Mouse (Mus musculus): ENCODE measurements around the gene Gm6793.
A peak's percentile ranks its signal among the peaks of the same experiment; 100 is the strongest.

DNA sequence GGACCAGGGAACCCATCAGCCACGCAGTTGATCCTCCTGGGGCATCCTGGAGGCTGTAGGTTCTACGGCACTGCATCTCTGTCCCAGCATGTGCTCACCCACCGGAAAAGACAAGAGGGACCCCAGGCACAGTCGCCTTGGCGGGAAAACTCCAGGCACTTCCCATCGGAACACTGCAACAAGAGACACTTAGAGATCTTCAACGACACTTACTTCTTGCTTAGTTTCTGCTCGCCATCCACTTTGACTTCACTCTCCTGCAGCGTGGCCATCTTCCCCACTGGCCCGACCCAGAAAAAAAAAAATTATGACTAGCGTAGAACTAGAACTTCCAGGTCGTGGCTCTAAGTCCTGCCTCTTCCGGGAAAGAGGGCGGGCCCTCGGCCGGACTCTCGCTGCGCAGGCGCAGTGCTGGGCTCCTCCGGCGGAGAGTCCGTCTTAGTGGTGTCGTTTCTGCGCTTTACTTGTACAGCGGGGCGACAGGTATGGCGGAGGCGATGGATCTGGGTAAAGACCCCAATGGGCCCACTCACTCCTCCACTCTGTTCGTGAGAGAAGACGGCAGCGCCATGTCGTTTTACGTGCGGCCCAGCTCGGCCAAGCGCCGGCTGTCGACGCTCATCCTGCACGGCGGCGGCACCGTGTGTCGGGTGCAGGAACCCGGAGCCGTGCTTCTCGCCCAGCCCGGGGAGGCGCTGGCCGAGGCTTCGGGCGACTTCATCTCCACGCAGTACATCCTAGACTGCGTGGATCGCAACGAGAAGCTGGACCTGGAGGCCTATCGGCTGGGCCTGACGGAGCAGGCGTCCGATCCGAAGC is 3.6 kb downstream of the Gm6793 start, which contains the start of the genes Kars and Terf2ip:
- TF ChIP-seq POLR2A (IDR thresholded peaks at IDR 0.05; ENCODE audit: borderline replicate concordance, insufficient read depth, low read length) (peak; percentile 99), CTCF (IDR thresholded peaks at IDR 0.05; ENCODE audit: borderline replicate concordance, insufficient read depth, low read depth, low read length) (no peak)
